Mouse (Mus musculus): ENCODE results near the gene Nkx2-4. TPM values are rescaled to one million over a fixed set of nuclear protein-coding genes. Genes with fewer than 3 reads are reported as not detected.

The Nkx2-4 gene
- total and polyA plus RNA-seq, 3 experiments, result not detected

- DNase-seq (ENCODE audit: low read depth, low spot score), result no peak
- Histone ChIP-seq H3K36me3 (ENCODE audit: control insufficient read depth in 1 of 2, insufficient read depth in 2 of 2, low read length in 2 of 2) (no peaks in the 10 kb centered on the region), H3K27me3 (ENCODE audit: control insufficient read depth in 1 of 2, insufficient read depth in 2 of 2, low read length in 2 of 2) (no peaks in the 10 kb centered on the region; a peak in 2 of 4 replicates), H3K9ac (ENCODE audit: control insufficient read depth, low read depth, low read length, poor library complexity, severe bottlenecking) (no peak overlapping the region), H3K79me2 (ENCODE audit: control insufficient read depth, insufficient read depth, low read length, poor library complexity) (no peaks in the 10 kb centered on the region), H3K4me3 (ENCODE audit: control insufficient read depth in 1 of 2, insufficient read depth in 1 of 2, low read depth in 2 of 2, low read length in 2 of 2) (no peak overlapping the region), H3K9me3 (replicated peaks; ENCODE audit: insufficient read depth, low read length) (no peaks in the 10 kb centered on the region), H3K4me1 (ENCODE audit: control insufficient read depth in 1 of 2, insufficient read depth in 2 of 2, low read length in 2 of 2) (no peaks in the 10 kb centered on the region), H3K27ac (ENCODE audit: control insufficient read depth, low read depth, low read length) (no peak overlapping the region)
- TF ChIP-seq UBTF (IDR thresholded peaks at IDR 0.05; ENCODE audit: borderline replicate concordance, insufficient read depth, low read depth, low read length) (no peak), NRF1 (IDR thresholded peaks at IDR 0.05; ENCODE audit: insufficient read depth, low read depth, low read length, poor library complexity, severe bottlenecking) (no peak), MEF2A (IDR thresholded peaks at IDR 0.05; ENCODE audit: extremely low read depth, insufficient replicate concordance, low read depth, low read length, poor library complexity, severe bottlenecking) (no peak), TAL1 (IDR thresholded peaks at IDR 0.05; ENCODE audit: low read length) (no peak), MXI1 (IDR thresholded peaks at IDR 0.05; ENCODE audit: low read depth, low read length) (no peak), TBP (IDR thresholded peaks at IDR 0.05; ENCODE audit: low read depth, low read length) (no peak), CTCF (IDR thresholded peaks at IDR 0.05 in 2 of 3, conservative IDR thresholded peaks at IDR 0.05 in 1 of 3; ENCODE audit: control insufficient read depth in 1 of 3, insufficient read depth in 1 of 3, low read depth in 2 of 3, low read length in 3 of 3, poor library complexity in 1 of 3, severe bottlenecking in 1 of 3) (no peak), MAZ (IDR thresholded peaks at IDR 0.05; ENCODE audit: low read depth, low read length) (no peak), USF1 (IDR thresholded peaks at IDR 0.05; ENCODE audit: low read depth, low read length) (no peak), JUND (IDR thresholded peaks at IDR 0.05; ENCODE audit: low read depth, low read length) (no peak), POLR2A (IDR thresholded peaks at IDR 0.05; ENCODE audit: control insufficient read depth in 1 of 2, insufficient read depth in 1 of 2, low read depth in 1 of 2, low read length in 2 of 2, poor library complexity in 1 of 2) (no peak), GATA1 (IDR thresholded peaks at IDR 0.05; ENCODE audit: low read depth, low read length) (no peak)
These were observed 726 bp downstream of the Nkx2-4 start for GRCm38 (mm10) chr2:147084366-147085071.

DNA sequence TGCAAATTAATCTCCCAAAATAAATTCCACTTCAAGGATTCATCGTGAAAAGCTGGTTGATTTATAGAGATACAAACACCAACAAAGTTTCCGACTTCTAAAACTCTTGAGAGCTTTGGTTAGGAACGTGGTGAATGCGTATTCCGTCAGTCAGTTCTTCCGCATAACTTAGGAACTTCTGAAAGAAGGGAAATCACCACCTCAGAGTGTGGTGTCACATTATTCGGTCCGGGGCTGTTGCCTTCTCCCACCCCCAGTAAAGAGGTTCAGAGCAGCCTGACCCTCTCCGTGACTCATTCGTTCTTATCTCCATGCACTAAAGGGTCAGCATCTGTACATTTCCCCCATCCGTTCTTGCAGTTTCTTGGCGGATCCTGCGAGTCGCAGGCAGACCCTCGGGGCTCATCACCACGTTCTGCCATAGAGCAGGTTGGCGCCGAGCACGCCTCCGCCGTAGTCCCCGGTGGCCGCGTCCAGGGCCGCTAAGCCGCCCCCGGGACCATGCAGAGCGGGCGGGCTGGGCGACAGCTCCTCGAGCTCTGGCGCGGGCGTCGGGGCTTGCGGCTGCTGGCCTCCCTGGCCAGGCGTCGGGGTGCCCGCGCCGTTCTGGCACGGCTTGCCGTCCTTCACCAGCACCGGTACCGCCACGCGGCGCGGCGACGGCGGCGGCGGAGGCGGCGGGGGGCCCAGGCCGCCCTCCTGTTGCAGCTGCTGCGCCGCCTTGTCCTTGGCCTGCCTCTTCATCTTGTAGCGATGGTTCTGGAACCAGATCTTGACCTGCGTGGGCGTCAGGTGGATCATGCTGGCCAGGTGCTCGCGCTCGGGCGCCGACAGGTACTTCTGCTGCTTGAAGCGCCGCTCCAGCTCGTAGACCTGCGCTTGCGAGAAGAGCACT, 1.5 kb downstream of the Nkx2-4 start:
- Histone ChIP-seq H3K9me3 (replicated peaks; ENCODE audit: insufficient read depth, low read length) (no peaks in the 10 kb centered on the region), H3K4me1 (ENCODE audit: control insufficient read depth in 1 of 2, insufficient read depth in 2 of 2, low read length in 2 of 2) (no peaks in the 10 kb centered on the region), H3K36me3 (ENCODE audit: control insufficient read depth in 1 of 2, insufficient read depth in 2 of 2, low read length in 2 of 2) (no peaks in the 10 kb centered on the region), H3K9ac (ENCODE audit: control insufficient read depth, low read depth, low read length, poor library complexity, severe bottlenecking) (no peak overlapping the region), H3K79me2 (ENCODE audit: control insufficient read depth, insufficient read depth, low read length, poor library complexity) (no peaks in the 10 kb centered on the region), H3K27me3 (ENCODE audit: control insufficient read depth in 1 of 2, insufficient read depth in 2 of 2, low read length in 2 of 2) (no peaks in the 10 kb centered on the region; a peak in 2 of 4 replicates), H3K4me3 (ENCODE audit: control insufficient read depth in 1 of 2, insufficient read depth in 1 of 2, low read depth in 2 of 2, low read length in 2 of 2) (no peak overlapping the region), H3K27ac (ENCODE audit: control insufficient read depth, low read depth, low read length) (no peak overlapping the region)
- no peak for DNase-seq (ENCODE audit: low read depth, low spot score)
- TF ChIP-seq MEF2A (IDR thresholded peaks at IDR 0.05; ENCODE audit: extremely low read depth, insufficient replicate concordance, low read depth, low read length, poor library complexity, severe bottlenecking), result no peak
- TF ChIP-seq RCOR1 (IDR thresholded peaks at IDR 0.05; ENCODE audit: low read depth, low read length), result no peak
- TF ChIP-seq GATA1 (IDR thresholded peaks at IDR 0.05; ENCODE audit: low read depth, low read length), result no peak
- no peak for TF ChIP-seq E2F4 (IDR thresholded peaks at IDR 0.05; ENCODE audit: borderline replicate concordance, low read depth, low read length)
- no peak for TF ChIP-seq TAL1 (IDR thresholded peaks at IDR 0.05; ENCODE audit: low read length)
- TF ChIP-seq CHD1 (IDR thresholded peaks at IDR 0.05; ENCODE audit: low read depth, low read length), result no peak
- TF ChIP-seq MXI1 (IDR thresholded peaks at IDR 0.05; ENCODE audit: low read depth, low read length), result no peak

Measured in MEL (cell line).